Mouse (Mus musculus) cerebellum, postnatal 36 days (tissue): ENCODE results near the gene Dnase1.
"Not testable (repeated sequence)": the region's sequence is repeated elsewhere in the genome, so short reads cannot be mapped to it uniquely, and the experiment has no call there.

Experiments used
- DNase-seq, 2 experiments: peaks; one replicate each; pipeline ENCODE4 v3.0.0; 2021 to 2022; ENCODE audit warnings: mixed read lengths in 2 of 2

Dnase1 gene

GRCm38 (mm10) chr16:4045524-4045923 is 8.8 kb downstream of the Dnase1 start:
- no peak for DNase-seq

DNA sequence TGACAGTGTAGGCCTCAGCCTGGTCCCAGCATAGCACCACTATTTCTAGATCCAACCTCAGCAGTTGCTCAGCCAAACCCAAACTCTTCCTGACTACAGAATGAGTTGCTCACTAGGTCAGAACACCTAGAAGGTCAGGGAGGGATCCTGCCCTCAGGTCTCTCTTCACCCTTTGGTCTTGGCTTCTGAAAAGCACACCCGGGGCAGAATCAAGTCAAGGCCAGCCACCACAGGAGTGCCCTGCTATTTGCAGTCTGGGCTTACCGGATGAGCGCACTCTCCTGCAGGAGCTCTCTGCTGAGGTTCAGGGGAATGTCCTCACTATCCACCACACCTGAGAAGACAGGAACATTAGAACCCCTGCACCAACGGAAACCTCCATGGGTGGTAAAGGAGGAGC is 15.9 kb downstream of the Dnase1 start:
- no peak for DNase-seq

- no peak for DNase-seq
These were observed 17.1 kb downstream of the Dnase1 start for GRCm38 (mm10) chr16:4053811-4054210.

GRCm38 (mm10) chr16:4064945-4065344 is 28.2 kb downstream of the Dnase1 start:
- no peak for DNase-seq

DNA sequence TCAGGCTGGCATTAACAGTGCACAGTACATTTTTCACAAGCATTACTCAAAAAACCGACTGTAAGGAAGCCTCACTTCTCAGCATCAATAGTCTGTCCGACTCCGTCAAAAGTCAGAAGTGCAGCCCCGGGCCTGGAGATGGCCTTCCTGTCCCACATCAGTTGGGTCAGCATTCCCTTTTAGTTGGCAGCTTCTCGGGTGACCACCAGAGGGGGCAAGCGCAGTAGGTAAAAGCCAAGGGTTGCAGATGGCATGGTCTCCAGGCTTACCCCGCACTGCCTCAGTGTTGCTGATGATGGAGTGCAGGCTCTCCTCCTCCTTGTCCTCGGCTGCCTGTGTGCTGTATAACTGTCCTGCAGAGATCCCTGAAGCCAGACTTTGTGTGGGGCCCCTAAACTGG is 31.8 kb downstream of the Dnase1 start:
- DNase-seq = peak; percentile 48 to 55

DNA sequence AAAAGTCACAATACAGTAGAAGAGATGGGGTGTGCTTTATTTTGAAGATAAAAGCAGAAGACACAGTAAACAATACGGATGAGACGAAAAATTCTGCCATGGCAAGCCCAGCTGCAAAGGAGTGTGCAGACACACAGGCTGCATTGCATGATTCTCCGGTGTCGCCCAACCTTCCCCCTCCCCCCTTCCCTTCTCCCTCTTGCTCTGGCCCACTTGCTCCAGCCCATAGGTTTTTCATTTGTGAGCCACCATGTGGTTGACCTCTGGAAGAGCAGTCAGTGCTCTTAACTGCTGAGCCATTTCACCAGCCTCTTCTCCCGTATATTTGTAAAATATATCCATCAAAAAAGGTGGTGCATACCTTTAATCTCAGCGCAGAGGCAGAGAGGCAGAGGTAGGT is 37.6 kb downstream of the Dnase1 start:
- DNase-seq = no peak

DNA sequence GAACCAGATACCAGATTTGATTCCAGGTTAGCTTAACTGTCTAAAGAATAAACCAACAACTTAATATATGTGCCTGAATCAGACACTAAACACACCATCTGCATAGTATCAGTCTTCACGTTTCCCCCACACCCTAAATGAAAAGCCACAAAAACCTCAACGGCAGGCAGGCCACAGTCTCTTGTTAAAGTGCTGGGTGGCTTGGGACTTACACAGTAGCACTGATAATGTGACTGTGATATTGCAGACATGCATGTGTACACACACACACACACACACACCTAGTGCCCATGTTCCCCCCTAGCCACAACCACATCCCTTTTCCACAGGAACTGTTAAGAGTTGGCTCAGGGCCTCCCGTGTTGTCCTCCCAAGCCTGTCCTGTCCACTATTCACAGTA is 38.1 kb downstream of the Dnase1 start:
- no peak for DNase-seq

DNA sequence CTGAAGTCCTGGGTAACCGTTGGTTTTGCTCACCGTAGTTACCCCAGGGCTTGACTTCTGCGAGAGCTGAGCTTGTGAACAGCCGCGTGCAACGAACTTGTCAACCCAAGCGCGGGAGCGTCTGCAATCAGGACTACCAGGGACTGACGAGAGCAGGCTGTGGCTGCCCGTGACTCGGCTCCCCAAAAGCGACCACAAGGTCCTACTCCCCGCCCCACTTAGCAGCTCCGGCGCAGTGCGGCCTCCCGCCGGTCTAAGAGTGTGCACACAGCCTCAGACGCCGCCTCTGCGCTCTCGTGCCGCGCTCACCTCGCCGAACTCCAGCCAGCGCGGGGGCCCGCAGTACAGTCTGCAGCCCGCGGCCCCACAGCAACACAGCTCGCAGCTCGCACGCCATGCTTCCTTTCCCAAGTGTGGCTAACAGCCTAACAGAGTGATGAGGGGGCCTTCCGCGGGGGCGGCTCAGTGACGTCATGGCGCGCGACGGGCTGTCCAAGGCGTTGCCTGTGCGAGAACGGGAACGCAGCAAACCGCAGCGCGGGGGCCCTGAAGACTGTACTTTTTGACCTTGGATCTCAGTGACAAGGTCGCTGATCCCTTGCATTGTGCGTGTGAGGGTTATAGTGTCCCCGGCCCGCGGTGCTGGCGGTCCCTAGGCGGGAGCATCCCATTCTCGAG is 40.8 kb downstream of the Dnase1 start, which contains the start of gene Trap1:
Gene Trap1, minus strand, starts transcription at position 444 of the 678 bp plus-strand sequence.
- DNase-seq = peak; percentile 93 to 97

- DNase-seq = peak in 1 of 2 experiments; percentile 23
These were observed 41.6 kb downstream of the Dnase1 start for GRCm38 (mm10) chr16:4078302-4078701.

DNA sequence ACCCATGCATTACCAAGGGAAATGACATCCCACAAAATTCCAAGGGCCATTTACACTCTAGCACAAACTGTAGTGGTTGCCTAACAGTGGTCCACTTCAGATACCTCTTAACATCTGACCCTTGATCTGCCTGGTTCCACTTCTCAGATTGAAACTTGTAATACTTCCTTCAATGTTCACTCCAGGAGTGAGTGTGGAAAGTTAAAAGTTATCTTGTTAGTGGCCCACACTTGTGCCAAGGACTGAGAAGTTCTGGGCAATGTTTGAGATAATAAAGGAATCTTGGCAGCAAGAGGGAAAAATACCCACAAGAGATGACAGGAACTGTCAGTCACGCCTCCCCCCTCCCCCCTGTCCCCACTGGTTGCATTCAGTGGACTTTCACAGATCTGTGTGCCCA is 42.9 kb downstream of the Dnase1 start:
- no peak for DNase-seq

DNA sequence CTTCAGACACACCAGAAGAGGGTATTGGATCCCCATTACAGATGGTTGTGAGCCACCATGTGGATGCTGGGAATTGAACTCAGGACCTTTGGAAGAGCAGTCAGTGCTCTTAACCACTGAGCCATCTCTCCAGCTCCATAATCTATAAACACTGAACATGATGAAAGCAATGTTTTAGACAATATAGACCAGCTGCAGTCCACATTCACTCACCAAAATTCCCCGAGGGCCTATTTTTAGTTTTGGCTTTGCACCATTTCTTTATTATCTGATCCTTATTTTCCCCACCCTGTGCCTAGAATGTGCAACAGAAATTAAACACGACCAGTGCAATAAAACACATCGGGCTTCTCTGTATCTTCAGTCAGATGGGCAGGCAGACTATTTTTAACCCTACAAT is 43.7 kb downstream of the Dnase1 start:
- not testable (repeated sequence) for DNase-seq

GRCm38 (mm10) chr16:4085051-4085450 is 48.3 kb downstream of the Dnase1 start:
- no peak for DNase-seq

- DNase-seq = no peak
These were observed 49.2 kb downstream of the Dnase1 start for GRCm38 (mm10) chr16:4085851-4086387.

- no peak for DNase-seq
These were observed 50.6 kb downstream of the Dnase1 start for GRCm38 (mm10) chr16:4087214-4087913.
